Mouse (Mus musculus) liver, adult 2 months (tissue): ENCODE measurements at regions not wholly inside any gene's neighbourhood (a gene's known extent, or its start where the extent isn't known, plus 50 kb on each side); places are given as distances from the start of the nearest gene placed in this dataset.

Experiments
- CTCF ChIP-seq: fragments of 200-500 bp; IDR thresholded peaks from 2 replicates; pipeline ENCODE4 v1.5.1; 2011; ENCODE audit warnings: low read depth, low read length, control low read depth
- POLR2A ChIP-seq: fragments of 200-500 bp; IDR thresholded peaks from 2 replicates; pipeline ENCODE4 v1.6.1; 2011; ENCODE audit warnings: low read length, control low read depth; ENCODE audit not compliant: insufficient read depth; ENCODE audit errors: extremely low read depth

DNA sequence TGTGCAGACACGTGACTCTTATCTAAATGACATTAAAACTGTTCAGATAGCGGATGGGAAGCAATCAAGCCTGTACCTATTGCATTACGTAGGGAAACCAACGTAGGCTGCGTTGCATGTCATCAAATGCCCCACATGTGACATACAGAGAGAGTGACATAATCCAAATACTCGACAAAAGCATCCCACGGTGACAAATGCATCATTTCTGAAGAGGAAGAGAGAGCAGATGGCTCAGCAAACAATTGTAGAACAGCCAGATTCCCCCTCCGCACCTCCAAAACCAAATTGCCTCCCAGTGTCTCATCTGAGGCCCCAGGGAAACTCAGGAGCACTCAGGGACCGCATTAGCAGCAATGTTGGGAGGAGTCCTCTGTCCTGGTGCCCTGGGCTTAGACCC, 163.4 kb upstream of the Nr4a3 start:
- TF ChIP-seq CTCF, result no peak
- TF ChIP-seq POLR2A, result no peak
